Mouse (Mus musculus): Measurements from ENCODE around the gene Rassf6. TPM values are rescaled to one million over a fixed set of nuclear protein-coding genes. Genes with fewer than 3 reads are reported as not detected.

Gene Rassf6
- total and polyA plus RNA-seq, 2 experiments, result 3.9 to 30.1 TPM

DNA sequence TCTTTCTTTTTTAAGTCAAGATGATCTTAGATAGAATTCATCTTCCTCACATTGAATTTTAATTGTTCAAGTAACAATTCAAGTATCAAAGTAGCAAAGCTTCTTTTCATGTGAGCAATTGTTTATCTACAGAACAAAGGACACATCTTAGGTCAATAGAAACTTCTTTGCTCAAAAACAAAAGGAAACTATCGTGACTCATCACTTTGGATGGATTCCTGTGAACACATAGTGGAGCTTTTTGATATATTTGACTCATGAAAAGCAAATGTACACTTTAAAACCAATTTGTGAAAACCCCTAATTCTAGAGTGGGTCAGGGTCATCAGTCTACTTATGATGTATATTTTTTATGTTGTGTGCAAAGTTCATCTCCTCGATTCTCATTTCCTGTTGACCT is 37.1 kb upstream of the Rassf6 start:
- Histone ChIP-seq H3K9ac (ENCODE audit: low read depth, low read length) (no peak overlapping the region), H3K36me3 (ENCODE audit: control insufficient read depth, insufficient read depth, low read length) (no peaks in the 10 kb centered on the region), H3K4me3 (ENCODE audit: insufficient read depth, low read depth, low read length) (no peak overlapping the region), H3K27me3 (ENCODE audit: control insufficient read depth, insufficient read depth, low read length) (no peaks in the 10 kb centered on the region), H3K4me1 (ENCODE audit: control insufficient read depth, insufficient read depth, low read length) (no peaks in the 10 kb centered on the region; the same call in 1 of the 2 replicates), H3K27ac (replicated peaks; ENCODE audit: insufficient read depth, low read depth, low read length) (no peak overlapping the region), H3K79me2 (ENCODE audit: control insufficient read depth, insufficient read depth, low read length) (no peaks in the 10 kb centered on the region)
- no peak for DNase-seq (ENCODE audit: extremely low read depth, low read depth, low spot score)
- WGBS, result 58% methylated on average over 2 of the region's 2 CpGs
- TF ChIP-seq POLR2A (IDR thresholded peaks at IDR 0.05; ENCODE audit: extremely low read depth, insufficient read depth, low read length) (no peak), CTCF (IDR thresholded peaks at IDR 0.05; ENCODE audit: low read depth, low read length) (no peak)

DNA sequence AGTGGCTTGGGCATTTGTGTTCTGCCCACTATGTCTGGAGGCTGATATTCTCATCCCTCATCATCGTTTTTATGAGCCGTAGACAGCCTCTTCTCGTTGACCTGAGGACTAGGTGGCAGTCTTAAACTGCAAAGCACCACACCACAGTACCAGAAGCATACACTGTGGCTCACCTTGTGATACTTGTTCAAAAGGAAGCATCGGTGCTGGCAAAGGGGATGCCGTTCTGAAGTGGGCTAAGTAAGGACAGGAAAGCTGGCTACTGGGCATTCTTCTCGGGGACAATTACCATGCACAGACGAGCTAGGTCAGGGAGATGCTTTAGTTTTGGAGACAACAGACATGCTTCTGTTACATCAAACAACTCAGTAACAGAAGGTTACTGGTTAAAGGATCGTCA is 21.4 kb upstream of the Rassf6 start:
- TF ChIP-seq CTCF (IDR thresholded peaks at IDR 0.05; ENCODE audit: low read depth, low read length) (no peak), POLR2A (IDR thresholded peaks at IDR 0.05; ENCODE audit: extremely low read depth, insufficient read depth, low read length) (no peak)
- Histone ChIP-seq H3K4me3 (ENCODE audit: insufficient read depth, low read depth, low read length) (no peak overlapping the region), H3K9ac (ENCODE audit: low read depth, low read length) (no peak overlapping the region), H3K79me2 (ENCODE audit: control insufficient read depth, insufficient read depth, low read length) (no peaks in the 10 kb centered on the region), H3K27ac (replicated peaks; ENCODE audit: insufficient read depth, low read depth, low read length) (no peak overlapping the region), H3K27me3 (ENCODE audit: control insufficient read depth, insufficient read depth, low read length) (no peaks in the 10 kb centered on the region), H3K36me3 (ENCODE audit: control insufficient read depth, insufficient read depth, low read length) (no peaks in the 10 kb centered on the region), H3K4me1 (ENCODE audit: control insufficient read depth, insufficient read depth, low read length) (no peaks in the 10 kb centered on the region)
- DNase-seq (ENCODE audit: extremely low read depth, low read depth, low spot score), result no peak
- 59% methylated on average over 8 of the region's 8 CpGs for WGBS

DNA sequence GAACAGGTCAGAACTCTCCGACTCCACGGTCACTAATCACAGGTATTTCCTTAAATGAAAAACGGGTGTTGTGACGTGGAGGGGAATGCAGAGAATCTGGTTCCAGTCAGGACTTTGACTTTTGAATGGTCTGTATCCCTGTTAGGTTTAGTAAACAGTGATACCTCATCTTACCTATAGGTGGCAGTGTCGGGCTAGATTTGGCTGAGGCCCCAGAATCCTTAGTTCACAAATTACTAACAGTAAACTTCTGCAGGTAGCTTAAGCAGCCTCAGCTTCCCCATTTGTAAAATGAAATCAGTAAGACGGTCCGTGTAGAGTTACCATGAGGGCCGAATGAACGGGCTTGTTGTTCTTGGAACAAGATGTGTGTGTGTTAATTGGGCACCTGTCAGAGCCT is 21.0 kb upstream of the Rassf6 start:
- Histone ChIP-seq H3K36me3 (ENCODE audit: control insufficient read depth, insufficient read depth, low read length) (no peaks in the 10 kb centered on the region), H3K4me3 (ENCODE audit: insufficient read depth, low read depth, low read length) (no peak overlapping the region), H3K27me3 (ENCODE audit: control insufficient read depth, insufficient read depth, low read length) (no peaks in the 10 kb centered on the region), H3K4me1 (ENCODE audit: control insufficient read depth, insufficient read depth, low read length) (no peaks in the 10 kb centered on the region), H3K27ac (replicated peaks; ENCODE audit: insufficient read depth, low read depth, low read length) (no peak overlapping the region), H3K79me2 (ENCODE audit: control insufficient read depth, insufficient read depth, low read length) (no peaks in the 10 kb centered on the region), H3K9ac (ENCODE audit: low read depth, low read length) (no peak overlapping the region)
- peak; percentile 43 for DNase-seq (ENCODE audit: extremely low read depth, low read depth, low spot score)
- 8% methylated on average over 9 of the region's 9 CpGs for WGBS
- TF ChIP-seq POLR2A (IDR thresholded peaks at IDR 0.05; ENCODE audit: extremely low read depth, insufficient read depth, low read length), result no peak
- TF ChIP-seq CTCF (IDR thresholded peaks at IDR 0.05; ENCODE audit: low read depth, low read length), result peak; percentile 39

DNA sequence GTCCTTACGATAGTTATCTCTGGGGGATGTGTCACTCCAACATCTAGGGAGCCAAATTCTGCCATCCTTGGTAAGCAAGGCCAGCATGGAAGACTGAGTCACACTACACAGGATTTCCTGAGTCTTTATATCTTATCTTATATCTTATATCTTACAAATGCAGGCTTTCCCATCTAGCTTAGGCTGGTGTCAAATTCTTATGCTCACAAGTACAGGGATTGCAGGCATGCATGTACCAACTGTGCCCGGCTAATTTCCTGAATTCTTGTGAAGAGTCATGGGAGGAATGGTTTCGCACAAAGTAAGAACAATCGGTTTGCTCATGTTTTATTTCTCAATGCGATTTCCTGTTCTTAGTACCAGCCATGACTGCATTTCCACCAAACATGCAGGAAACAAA is 20.0 kb upstream of the Rassf6 start:
- Histone ChIP-seq H3K36me3 (ENCODE audit: control insufficient read depth, insufficient read depth, low read length) (no peaks in the 10 kb centered on the region), H3K4me1 (ENCODE audit: control insufficient read depth, insufficient read depth, low read length) (no peaks in the 10 kb centered on the region), H3K27me3 (ENCODE audit: control insufficient read depth, insufficient read depth, low read length) (no peaks in the 10 kb centered on the region), H3K79me2 (ENCODE audit: control insufficient read depth, insufficient read depth, low read length) (no peaks in the 10 kb centered on the region), H3K27ac (replicated peaks; ENCODE audit: insufficient read depth, low read depth, low read length) (no peak overlapping the region), H3K9ac (ENCODE audit: low read depth, low read length) (no peak overlapping the region), H3K4me3 (ENCODE audit: insufficient read depth, low read depth, low read length) (no peak overlapping the region)
- TF ChIP-seq POLR2A (IDR thresholded peaks at IDR 0.05; ENCODE audit: extremely low read depth, insufficient read depth, low read length) (no peak), CTCF (IDR thresholded peaks at IDR 0.05; ENCODE audit: low read depth, low read length) (no peak)
- 83% methylated on average over 5 of the region's 5 CpGs for WGBS
- DNase-seq (ENCODE audit: extremely low read depth, low read depth, low spot score), result no peak

DNA sequence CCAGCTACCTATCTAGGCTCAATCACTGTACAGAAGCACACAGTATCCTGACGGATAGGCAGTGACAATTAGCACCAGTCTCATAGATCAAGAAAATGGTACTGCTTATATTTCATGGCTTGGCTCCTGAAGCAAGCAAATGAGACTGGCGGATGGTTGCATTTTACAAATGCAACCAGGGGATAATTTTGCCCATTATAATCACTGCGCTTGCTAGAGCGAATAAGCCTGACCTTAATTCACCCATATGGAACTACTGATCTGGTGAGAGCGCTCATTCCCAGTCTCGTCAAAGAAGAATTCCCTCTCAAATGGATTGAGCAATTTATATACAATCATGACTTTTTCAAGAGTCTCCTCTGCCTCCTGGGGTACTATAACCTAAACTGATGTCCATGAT is 16.2 kb upstream of the Rassf6 start:
- TF ChIP-seq POLR2A (IDR thresholded peaks at IDR 0.05; ENCODE audit: extremely low read depth, insufficient read depth, low read length) (no peak), CTCF (IDR thresholded peaks at IDR 0.05; ENCODE audit: low read depth, low read length) (no peak)
- DNase-seq (ENCODE audit: extremely low read depth, low read depth, low spot score), result no peak
- no peak overlapping the region for H3K4me3 ChIP-seq (ENCODE audit: insufficient read depth, low read depth, low read length)
- no peak overlapping the region for H3K27ac ChIP-seq (replicated peaks; ENCODE audit: insufficient read depth, low read depth, low read length)
- 92% methylated on average over 6 of the region's 6 CpGs for WGBS
- H3K27me3 ChIP-seq (ENCODE audit: control insufficient read depth, insufficient read depth, low read length), result no peaks in the 10 kb centered on the region
- no peaks in the 10 kb centered on the region for H3K79me2 ChIP-seq (ENCODE audit: control insufficient read depth, insufficient read depth, low read length)
- H3K9ac ChIP-seq (ENCODE audit: low read depth, low read length), result no peak overlapping the region
- H3K36me3 ChIP-seq (ENCODE audit: control insufficient read depth, insufficient read depth, low read length), result no peaks in the 10 kb centered on the region
- no peaks in the 10 kb centered on the region for H3K4me1 ChIP-seq (ENCODE audit: control insufficient read depth, insufficient read depth, low read length)

DNA sequence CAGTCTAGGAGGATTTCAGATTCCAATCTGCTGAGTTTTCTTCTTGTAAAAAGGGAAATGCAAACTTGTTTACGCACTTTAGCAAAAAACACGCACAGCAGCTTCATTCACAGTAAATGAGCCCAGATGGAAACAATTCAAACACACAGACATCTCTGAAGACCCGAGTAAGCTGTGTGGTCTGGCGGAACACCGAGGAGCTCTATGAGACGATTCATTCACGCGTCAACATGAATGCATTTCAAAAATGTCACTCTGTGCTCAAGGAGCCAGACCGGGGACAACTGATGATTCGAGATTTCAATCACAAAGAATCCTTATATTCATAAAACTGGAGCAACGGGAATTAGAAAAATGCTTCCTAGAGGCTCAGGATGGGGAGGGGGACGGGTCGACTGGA is 15.4 kb upstream of the Rassf6 start:
- TF ChIP-seq CTCF (IDR thresholded peaks at IDR 0.05; ENCODE audit: low read depth, low read length) (no peak), POLR2A (IDR thresholded peaks at IDR 0.05; ENCODE audit: extremely low read depth, insufficient read depth, low read length) (no peak)
- H3K79me2 ChIP-seq (ENCODE audit: control insufficient read depth, insufficient read depth, low read length), result no peaks in the 10 kb centered on the region
- no peak overlapping the region for H3K27ac ChIP-seq (replicated peaks; ENCODE audit: insufficient read depth, low read depth, low read length)
- H3K36me3 ChIP-seq (ENCODE audit: control insufficient read depth, insufficient read depth, low read length), result no peaks in the 10 kb centered on the region
- WGBS, result 81% methylated on average over 13 of the region's 13 CpGs
- H3K9ac ChIP-seq (ENCODE audit: low read depth, low read length), result no peak overlapping the region
- no peaks in the 10 kb centered on the region for H3K27me3 ChIP-seq (ENCODE audit: control insufficient read depth, insufficient read depth, low read length)
- no peaks in the 10 kb centered on the region for H3K4me1 ChIP-seq (ENCODE audit: control insufficient read depth, insufficient read depth, low read length)
- DNase-seq (ENCODE audit: extremely low read depth, low read depth, low spot score), result no peak
- H3K4me3 ChIP-seq (ENCODE audit: insufficient read depth, low read depth, low read length), result no peak overlapping the region
